Mouse (Mus musculus) liver, adult 2 months (tissue): ENCODE results near the gene Lepr. TPM values are rescaled to one million over a fixed set of nuclear protein-coding genes. Genes with fewer than 3 reads are reported as not detected.

Source experiments
- DNase-seq: peaks from one replicate; pipeline ENCODE4 v3.0.0-alpha.2; 2011; ENCODE audit warnings: low read depth, low spot score; ENCODE audit errors: extremely low read depth
- H3K27ac ChIP-seq: fragments of 200-500 bp; replicated peaks from 2 replicates; pipeline ENCODE4 v1.5.1; 2012; ENCODE audit warnings: low read depth, mild to moderate bottlenecking, control low read depth, inconsistent platforms, low read length; ENCODE audit not compliant: insufficient read depth
- H3K27me3 ChIP-seq: fragments of 200-500 bp; 2 replicates; pipeline ENCODE4 v1.6.1; 2012; ENCODE audit warnings: mild to moderate bottlenecking, moderate library complexity, low read length, inconsistent platforms; ENCODE audit not compliant: control insufficient read depth, insufficient read depth
- H3K36me3 ChIP-seq: fragments of 200-500 bp; 2 replicates; pipeline ENCODE4 v1.6.1; 2012; ENCODE audit warnings: low read length, inconsistent platforms; ENCODE audit not compliant: control insufficient read depth, insufficient read depth
- H3K4me1 ChIP-seq: fragments of 200-500 bp; 2 replicates; pipeline ENCODE4 v1.6.1; 2011; ENCODE audit warnings: low read length; ENCODE audit not compliant: control insufficient read depth, insufficient read depth
- H3K4me3 ChIP-seq: fragments of 200-500 bp; 2 replicates; pipeline ENCODE4 v1.5.1; 2011; ENCODE audit warnings: low read depth, mild to moderate bottlenecking, control low read depth, low read length, moderate library complexity; ENCODE audit not compliant: insufficient read depth
- H3K79me2 ChIP-seq: fragments of 200-500 bp; 2 replicates; pipeline ENCODE4 v1.6.1; 2012; ENCODE audit warnings: inconsistent platforms, mild to moderate bottlenecking, low read length, moderate library complexity; ENCODE audit not compliant: control insufficient read depth, insufficient read depth
- H3K9ac ChIP-seq: fragments of 200-500 bp; 2 replicates; pipeline ENCODE4 v1.6.1; 2012; ENCODE audit warnings: low read depth, mild to moderate bottlenecking, control low read depth, inconsistent platforms, low read length
- CTCF ChIP-seq: fragments of 200-500 bp; IDR thresholded peaks from 2 replicates; pipeline ENCODE4 v1.5.1; 2011; ENCODE audit warnings: low read depth, low read length, control low read depth
- POLR2A ChIP-seq: fragments of 200-500 bp; IDR thresholded peaks from 2 replicates; pipeline ENCODE4 v1.6.1; 2011; ENCODE audit warnings: low read length, control low read depth; ENCODE audit not compliant: insufficient read depth; ENCODE audit errors: extremely low read depth
- WGBS: fragments of 180-500 bp; shearing (Covaris S2); methylation state at CpG from one replicate; pipeline ENCODE4 v1.1.7; 2018; 5-methylcytosine and 5-hydroxymethylcytosine counted together
- polyA plus RNA-seq: library from polyadenylated mRNA; depleted of rRNA; stranded (reverse); fragments of >200 nt; gene quantifications from 2 replicates; pipeline ENCODE4 v1.2.3, GENCODE M21; 2012
- total RNA-seq: library from RNA; depleted of rRNA; stranded (reverse); fragments of >200 nt; gene quantifications from 2 replicates; pipeline ENCODE4 v1.2.3, GENCODE M21; 2014

The Lepr gene
- total and polyA plus RNA-seq, 2 experiments: 0.89 to 17.1 TPM

DNA sequence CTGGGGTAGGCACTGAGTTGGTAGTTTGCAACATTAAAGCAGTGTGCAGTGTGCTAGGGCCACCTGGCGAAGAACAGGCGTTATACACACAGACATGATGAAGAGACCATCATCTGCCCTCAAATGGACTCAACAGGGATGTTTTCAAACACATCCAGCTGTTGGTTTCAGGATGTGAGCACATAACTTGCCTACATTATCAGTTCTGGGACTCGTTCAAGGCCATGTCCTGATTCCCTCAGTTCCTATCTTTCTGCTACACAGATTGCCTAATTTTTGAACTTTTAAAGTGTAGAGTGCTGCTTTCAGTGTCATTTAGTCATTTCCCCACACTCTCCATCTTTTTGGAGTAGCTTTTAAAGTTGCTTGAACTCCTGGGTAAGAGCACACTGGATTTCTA is 34.1 kb upstream of the Lepr start:
- 5% methylated on average over 3 of the region's 3 CpGs for WGBS
- Histone ChIP-seq H3K27ac (peak overlapping the region; percentile 90), H3K9ac (0 out of 2 replicates have a peak overlapping the region, but pooled peaks have one; percentile 26), H3K4me1 (peaks cover 12% of the 10 kb centered on the region), H3K27me3 (no peaks in the 10 kb centered on the region), H3K4me3 (no peak overlapping the region), H3K36me3 (no peaks in the 10 kb centered on the region), H3K79me2 (no peaks in the 10 kb centered on the region)
- TF ChIP-seq POLR2A: no peak
- peak; percentile 33; the same call in 1 of the 2 replicates for TF ChIP-seq CTCF
- DNase-seq: peak; percentile 92

GRCm38 (mm10) chr4:101684821-101685220 is 32.4 kb upstream of the Lepr start:
- H3K27ac ChIP-seq: no peak overlapping the region
- peaks cover 12% of the 10 kb centered on the region for H3K4me1 ChIP-seq
- H3K9ac ChIP-seq: no peak overlapping the region
- no peaks in the 10 kb centered on the region for H3K79me2 ChIP-seq
- no peak for DNase-seq
- no peak overlapping the region for H3K4me3 ChIP-seq
- no peaks in the 10 kb centered on the region for H3K27me3 ChIP-seq
- WGBS: 90% methylated on average over 3 of the region's 3 CpGs
- TF ChIP-seq POLR2A (no peak), CTCF (no peak)
- H3K36me3 ChIP-seq: no peaks in the 10 kb centered on the region

DNA sequence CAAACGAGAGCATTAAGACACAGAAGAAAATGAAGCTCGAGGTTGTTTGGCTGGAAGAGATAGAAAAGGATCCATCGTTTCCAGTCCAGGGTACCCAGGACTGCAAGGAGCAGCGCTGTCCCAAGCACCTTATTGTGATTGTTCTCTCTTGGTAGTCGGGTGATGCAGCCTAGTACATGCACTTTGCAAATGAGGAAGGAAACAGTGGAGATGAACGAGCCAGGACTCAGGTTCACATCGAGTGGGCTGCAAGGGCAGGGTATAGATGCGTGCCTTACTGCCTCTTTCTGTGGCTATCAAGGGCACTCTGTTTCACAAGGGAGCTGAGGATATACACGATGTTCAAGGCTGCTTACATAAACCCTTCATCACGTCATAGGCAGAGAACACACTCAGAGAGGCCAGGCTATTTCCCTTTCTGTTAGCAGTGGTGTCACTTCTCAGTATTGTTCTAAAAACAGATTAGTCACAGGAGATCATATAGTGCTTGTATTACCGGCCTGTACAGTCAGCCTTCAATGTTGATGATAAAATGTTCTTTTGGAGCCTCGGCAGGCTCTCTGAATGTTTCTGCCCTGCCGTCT is 30.9 kb upstream of the Lepr start:
- H3K27ac ChIP-seq: no peak overlapping the region
- TF ChIP-seq POLR2A (no peak), CTCF (no peak)
- peak; percentile 41 for DNase-seq
- H3K36me3 ChIP-seq: no peaks in the 10 kb centered on the region
- peaks cover 14% of the 10 kb centered on the region for H3K4me1 ChIP-seq
- no peak overlapping the region for H3K4me3 ChIP-seq
- WGBS: 80% methylated on average over 13 of the region's 13 CpGs
- H3K79me2 ChIP-seq: no peaks in the 10 kb centered on the region
- H3K27me3 ChIP-seq: no peaks in the 10 kb centered on the region
- no peak overlapping the region for H3K9ac ChIP-seq

DNA sequence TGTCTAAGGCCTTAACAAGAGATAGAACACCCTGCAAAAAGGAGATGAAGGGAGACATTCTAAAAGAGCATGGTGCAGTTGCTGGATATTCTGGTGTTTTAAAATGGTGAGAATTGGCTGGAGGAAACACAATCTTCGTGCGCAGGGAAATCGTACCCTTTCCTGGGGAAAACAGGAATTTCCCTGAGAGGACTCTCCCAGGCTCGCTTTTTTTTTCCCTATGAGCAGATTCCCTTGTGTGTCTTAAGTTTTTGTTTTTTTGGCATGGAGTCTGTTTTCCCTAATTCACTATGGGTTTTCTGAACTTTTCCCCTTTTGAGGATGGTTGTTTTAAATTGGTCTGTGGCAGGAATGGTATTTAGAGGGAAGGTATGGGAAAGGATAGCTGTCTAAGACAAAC is 28.0 kb upstream of the Lepr start:
- no peaks in the 10 kb centered on the region for H3K79me2 ChIP-seq
- no peak overlapping the region for H3K9ac ChIP-seq
- no peaks in the 10 kb centered on the region for H3K27me3 ChIP-seq
- no peak for DNase-seq
- H3K4me3 ChIP-seq: no peak overlapping the region
- 86% methylated on average over 4 of the region's 4 CpGs for WGBS
- TF ChIP-seq POLR2A: no peak
- no peak for TF ChIP-seq CTCF
- H3K4me1 ChIP-seq: peaks cover 6% of the 10 kb centered on the region; the same call in 1 of the 2 replicates
- no peak overlapping the region for H3K27ac ChIP-seq
- H3K36me3 ChIP-seq: no peaks in the 10 kb centered on the region

DNA sequence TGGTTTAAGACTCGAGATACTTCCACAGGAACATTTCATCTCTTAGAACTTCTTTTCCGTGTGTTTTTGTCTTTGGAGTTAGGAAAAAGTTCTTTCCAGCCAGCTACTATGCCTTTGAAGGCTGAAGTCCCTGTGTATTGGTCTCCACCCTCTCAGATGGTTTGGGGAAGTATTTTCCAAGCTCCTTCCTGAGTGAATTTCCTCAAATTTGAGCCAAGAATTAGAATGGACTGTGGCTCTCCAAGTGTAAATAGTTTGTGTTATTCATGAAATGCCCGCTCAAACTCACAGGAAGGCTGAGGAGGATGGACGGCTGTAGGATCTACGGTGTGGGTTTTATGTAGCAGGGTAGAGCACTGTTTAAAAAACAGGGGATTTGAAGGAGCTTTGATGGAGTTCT is 27.6 kb upstream of the Lepr start:
- H3K4me1 ChIP-seq: peaks cover 7% of the 10 kb centered on the region; the same call in 1 of the 2 replicates
- no peaks in the 10 kb centered on the region for H3K27me3 ChIP-seq
- no peaks in the 10 kb centered on the region for H3K36me3 ChIP-seq
- no peak overlapping the region for H3K4me3 ChIP-seq
- no peaks in the 10 kb centered on the region for H3K79me2 ChIP-seq
- TF ChIP-seq CTCF (no peak), POLR2A (no peak)
- no peak overlapping the region for H3K9ac ChIP-seq
- no peak for DNase-seq
- H3K27ac ChIP-seq: no peak overlapping the region
- 79% methylated on average over 5 of the region's 5 CpGs for WGBS

DNA sequence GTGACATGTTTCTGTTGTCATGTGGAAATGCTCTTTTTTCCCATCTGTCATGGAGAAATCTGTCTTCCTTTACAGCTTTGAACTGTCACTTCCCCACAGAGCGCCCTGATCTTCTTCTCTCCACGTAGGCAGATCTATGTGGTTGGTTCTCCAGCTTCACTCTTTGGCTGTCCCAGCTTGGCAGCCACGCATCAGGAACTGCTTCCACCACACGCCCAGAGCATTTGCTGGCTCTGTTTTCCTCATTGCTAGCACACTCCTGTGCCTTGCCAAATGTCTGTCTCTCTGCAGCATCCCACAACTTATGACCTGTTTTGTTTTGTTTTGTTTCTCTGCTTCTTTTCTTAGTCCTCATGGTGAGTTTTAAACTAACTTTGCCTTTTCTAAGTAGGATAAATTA is 24.3 kb upstream of the Lepr start:
- peak; percentile 55 for DNase-seq
- no peaks in the 10 kb centered on the region for H3K36me3 ChIP-seq
- 23% methylated on average over 4 of the region's 4 CpGs for WGBS
- peaks cover 11% of the 10 kb centered on the region; the same call in 1 of the 2 replicates for H3K4me1 ChIP-seq
- H3K79me2 ChIP-seq: no peaks in the 10 kb centered on the region
- H3K9ac ChIP-seq: no peak overlapping the region
- no peaks in the 10 kb centered on the region for H3K27me3 ChIP-seq
- no peak overlapping the region for H3K27ac ChIP-seq
- no peak overlapping the region for H3K4me3 ChIP-seq
- TF ChIP-seq CTCF (no peak), POLR2A (no peak)
